Mouse (Mus musculus): Measurements from ENCODE around the gene Gm13289. TPM values are rescaled to one million over a fixed set of nuclear protein-coding genes. Genes with fewer than 3 reads are reported as not detected.
"Not testable (repeated sequence)": the region's sequence is repeated elsewhere in the genome, so short reads cannot be mapped to it uniquely, and the experiment has no call there.

Gene Gm13289
- total and polyA plus RNA-seq, 2 experiments from 2014 or later: not detected

DNA sequence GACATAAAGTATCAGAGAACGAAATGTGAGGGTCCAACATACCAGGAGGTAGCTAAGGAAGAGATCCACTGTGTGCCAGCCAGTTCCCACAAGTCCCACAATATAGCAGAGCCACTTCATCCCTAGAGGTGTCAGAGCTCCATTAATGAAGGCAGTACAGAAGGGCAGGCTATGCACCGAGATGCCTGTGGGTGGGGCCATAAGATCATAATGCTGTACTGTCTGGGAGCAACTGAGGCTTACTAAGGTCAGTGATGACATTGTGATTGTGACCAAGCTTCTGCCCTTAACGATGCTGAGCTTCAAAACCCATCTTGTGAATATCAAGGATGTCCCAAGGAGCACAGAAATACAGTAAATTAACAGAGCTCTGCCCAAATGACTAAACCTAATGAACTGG lies 32.5 kb upstream of the Gm13289 start:
- ATAC-seq (ENCODE audit: insufficient read depth, low read depth) (no peak), DNase-seq (ENCODE audit: low spot score) (no peak)
- H3K4me3 ChIP-seq (ENCODE audit: low read depth, low read length): no peak overlapping the region
- H3K4me2 ChIP-seq (ENCODE audit: low read depth, low read length): no peak overlapping the region
- TF ChIP-seq EP300 (IDR thresholded peaks at IDR 0.05; ENCODE audit: low read depth) (no peak), CTCF (IDR thresholded peaks at IDR 0.05; ENCODE audit: low read depth) (peak; percentile 29)
- H3K4me1 ChIP-seq (ENCODE audit: control insufficient read depth, insufficient read depth): no peaks in the 10 kb centered on the region
- H3K27ac ChIP-seq (ENCODE audit: low read depth): no peak overlapping the region
- no peak overlapping the region for H3K9ac ChIP-seq (replicated peaks; ENCODE audit: low read depth, low read length)
- H3K36me3 ChIP-seq (replicated peaks; ENCODE audit: control insufficient read depth, insufficient read depth, low read length): no peaks in the 10 kb centered on the region
- H3K27me3 ChIP-seq (ENCODE audit: control insufficient read depth, insufficient read depth, low read length): no peaks in the 10 kb centered on the region
- WGBS: 54% methylated on average over 3 of the region's 3 CpGs
- no peaks in the 10 kb centered on the region for H3K9me3 ChIP-seq (replicated peaks; ENCODE audit: control insufficient read depth, low read length)

GRCm38 (mm10) chr4:88749926-88750325 lies 26.8 kb upstream of the Gm13289 start:
- Histone ChIP-seq H3K27ac (ENCODE audit: low read depth) (no peak overlapping the region), H3K4me1 (ENCODE audit: control insufficient read depth, insufficient read depth) (no peaks in the 10 kb centered on the region), H3K36me3 (replicated peaks; ENCODE audit: control insufficient read depth, insufficient read depth, low read length) (no peaks in the 10 kb centered on the region), H3K27me3 (ENCODE audit: control insufficient read depth, insufficient read depth, low read length) (no peaks in the 10 kb centered on the region), H3K9ac (replicated peaks; ENCODE audit: low read depth, low read length) (no peak overlapping the region), H3K9me3 (replicated peaks; ENCODE audit: control insufficient read depth, low read length) (no peaks in the 10 kb centered on the region), H3K4me3 (ENCODE audit: low read depth, low read length) (no peak overlapping the region), H3K4me2 (ENCODE audit: low read depth, low read length) (no peak overlapping the region)
- TF ChIP-seq EP300 (IDR thresholded peaks at IDR 0.05; ENCODE audit: low read depth): no peak
- no peak for TF ChIP-seq CTCF (IDR thresholded peaks at IDR 0.05; ENCODE audit: low read depth)
- DNase-seq (ENCODE audit: low spot score) (no peak), ATAC-seq (ENCODE audit: insufficient read depth, low read depth) (no peak)
- WGBS: 53% methylated on average over 6 of the region's 6 CpGs

- not testable (repeated sequence) for H3K27ac ChIP-seq (ENCODE audit: low read depth); H3K9ac ChIP-seq (replicated peaks; ENCODE audit: low read depth, low read length); H3K4me2 ChIP-seq (ENCODE audit: low read depth, low read length); H3K4me3 ChIP-seq (ENCODE audit: low read depth, low read length); H3K36me3 ChIP-seq (replicated peaks; ENCODE audit: control insufficient read depth, insufficient read depth, low read length); ATAC-seq (ENCODE audit: insufficient read depth, low read depth); DNase-seq (ENCODE audit: low spot score); H3K4me1 ChIP-seq (ENCODE audit: control insufficient read depth, insufficient read depth); H3K27me3 ChIP-seq (ENCODE audit: control insufficient read depth, insufficient read depth, low read length); H3K9me3 ChIP-seq (replicated peaks; ENCODE audit: control insufficient read depth, low read length)
- 71% methylated on average over 14 of the region's 15 CpGs for WGBS
These were observed 21.8 kb upstream of the Gm13289 start, which contains the start of gene Gm13271 for GRCm38 (mm10) chr4:88754818-88755340. TSS of gene Gm13271 (plus strand) at chr4:88754868.

GRCm38 (mm10) chr4:88756581-88757513 lies 19.9 kb upstream of the Gm13289 start:
- not testable (repeated sequence) for H3K27me3 ChIP-seq (ENCODE audit: control insufficient read depth, insufficient read depth, low read length); DNase-seq (ENCODE audit: low spot score); H3K9me3 ChIP-seq (replicated peaks; ENCODE audit: control insufficient read depth, low read length); ATAC-seq (ENCODE audit: insufficient read depth, low read depth); H3K36me3 ChIP-seq (replicated peaks; ENCODE audit: control insufficient read depth, insufficient read depth, low read length); H3K4me1 ChIP-seq (ENCODE audit: control insufficient read depth, insufficient read depth)
- Histone ChIP-seq H3K4me2 (ENCODE audit: low read depth, low read length) (peak overlapping the region; percentile 58), H3K27ac (ENCODE audit: low read depth) (peak overlapping the region; percentile 89), H3K4me3 (ENCODE audit: low read depth, low read length) (peak overlapping the region; percentile 52), H3K9ac (replicated peaks; ENCODE audit: low read depth, low read length) (peak overlapping the region; percentile 61)
- WGBS: 7% methylated on average over 28 of the region's 31 CpGs

DNA sequence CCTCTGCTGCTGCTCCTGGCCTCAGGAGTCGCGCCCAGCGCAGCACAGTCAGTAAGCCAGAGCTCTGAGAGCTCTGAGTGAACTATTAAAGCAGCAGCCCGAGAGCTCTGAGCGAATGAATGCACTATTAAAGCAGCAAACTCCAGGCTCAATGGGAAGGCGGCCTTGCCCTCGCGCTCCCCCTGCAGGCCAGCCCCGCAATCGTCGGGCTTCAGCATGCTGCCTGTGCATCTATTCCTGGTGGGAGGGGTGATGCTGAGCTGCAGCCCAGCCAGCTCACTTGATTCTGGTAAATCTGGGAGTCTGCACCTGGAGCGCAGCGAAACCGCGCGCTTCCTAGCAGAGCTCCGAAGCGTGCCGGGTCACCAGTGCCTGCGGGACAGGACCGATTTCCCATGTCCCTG lies 19.1 kb upstream of the Gm13289 start:
- H3K9me3 ChIP-seq (replicated peaks; ENCODE audit: control insufficient read depth, low read length); H3K4me1 ChIP-seq (ENCODE audit: control insufficient read depth, insufficient read depth); H3K27me3 ChIP-seq (ENCODE audit: control insufficient read depth, insufficient read depth, low read length); H3K36me3 ChIP-seq (replicated peaks; ENCODE audit: control insufficient read depth, insufficient read depth, low read length): not testable (repeated sequence)
- Histone ChIP-seq H3K9ac (replicated peaks; ENCODE audit: low read depth, low read length) (peak overlapping the region; percentile 61; the same call in 1 of the 2 replicates), H3K4me2 (ENCODE audit: low read depth, low read length) (peak overlapping the region; percentile 58), H3K27ac (ENCODE audit: low read depth) (peak overlapping the region; percentile 89), H3K4me3 (ENCODE audit: low read depth, low read length) (peak overlapping the region; percentile 52)
- under 1% methylated on average over 18 of the region's 21 CpGs for whole genome bisulfite sequencing
- peak; percentile 100 for ATAC-seq (ENCODE audit: insufficient read depth, low read depth)
- TF ChIP-seq CTCF (IDR thresholded peaks at IDR 0.05; ENCODE audit: low read depth): peak; percentile 60
- DNase-seq (ENCODE audit: low spot score): peak; percentile 89

DNA sequence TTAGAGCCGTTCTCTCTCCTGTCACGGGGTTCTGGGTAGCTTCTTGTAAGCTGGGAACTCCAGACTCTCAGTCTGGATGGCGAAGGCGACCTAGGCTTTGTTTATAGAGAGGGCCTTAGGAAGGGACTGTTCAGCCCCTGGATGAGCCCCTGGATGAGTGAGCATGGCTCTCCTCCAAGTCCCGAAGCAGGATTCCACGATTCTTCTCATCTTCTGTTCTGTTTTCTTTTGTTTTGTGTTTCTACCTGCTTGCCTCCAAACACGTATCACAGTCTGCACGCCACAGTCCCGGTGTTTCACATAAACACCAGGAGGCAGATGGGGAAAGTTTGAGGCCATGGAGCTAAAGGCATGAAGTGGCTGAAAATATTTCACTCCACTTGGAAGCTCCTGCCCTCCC lies 18.0 kb upstream of the Gm13289 start:
- not testable (repeated sequence) for H3K9ac ChIP-seq (replicated peaks; ENCODE audit: low read depth, low read length); H3K4me1 ChIP-seq (ENCODE audit: control insufficient read depth, insufficient read depth); H3K27me3 ChIP-seq (ENCODE audit: control insufficient read depth, insufficient read depth, low read length); H3K4me2 ChIP-seq (ENCODE audit: low read depth, low read length); H3K9me3 ChIP-seq (replicated peaks; ENCODE audit: control insufficient read depth, low read length); H3K27ac ChIP-seq (ENCODE audit: low read depth); ATAC-seq (ENCODE audit: insufficient read depth, low read depth); H3K36me3 ChIP-seq (replicated peaks; ENCODE audit: control insufficient read depth, insufficient read depth, low read length); H3K4me3 ChIP-seq (ENCODE audit: low read depth, low read length); DNase-seq (ENCODE audit: low spot score)
- 72% methylated on average over 9 of the region's 9 CpGs for WGBS

DNA sequence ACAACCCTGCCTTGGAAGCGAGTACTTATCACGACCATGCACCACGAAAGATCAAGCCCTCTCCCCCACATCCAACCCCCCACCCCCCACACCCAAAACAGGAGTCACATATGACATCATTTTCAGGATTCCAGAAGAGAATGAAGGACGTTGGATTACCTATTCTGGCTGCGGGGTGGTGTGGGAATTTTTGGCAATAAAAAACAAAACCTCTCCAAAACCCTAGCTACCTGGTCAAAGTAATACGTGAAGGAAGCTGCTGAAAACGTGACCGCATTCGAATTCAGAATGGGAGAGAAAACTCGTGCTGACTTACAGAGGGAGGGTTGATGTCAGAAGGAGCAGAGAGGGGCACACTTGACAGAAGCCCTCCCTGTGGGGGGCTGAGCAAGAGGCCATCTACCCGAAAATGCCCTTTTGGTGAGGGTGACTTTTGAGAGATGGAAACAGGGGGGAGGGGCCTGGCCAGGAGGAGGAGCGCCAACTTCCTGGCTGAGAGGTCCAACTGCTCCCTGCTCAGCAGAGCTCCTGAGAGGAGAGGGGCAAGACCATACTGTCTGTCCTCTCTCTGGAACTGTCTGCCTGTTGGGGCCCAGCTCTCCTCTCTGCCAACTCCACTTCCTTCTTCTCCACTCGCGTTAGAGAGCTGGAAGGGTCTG lies 17.0 kb upstream of the Gm13289 start, which contains the start of gene Gm13283:
Gm13283 (plus strand) TSS at position 510 of the 659 bp plus-strand sequence.
- not testable (repeated sequence) for DNase-seq (ENCODE audit: low spot score); H3K27me3 ChIP-seq (ENCODE audit: control insufficient read depth, insufficient read depth, low read length); ATAC-seq (ENCODE audit: insufficient read depth, low read depth); H3K9me3 ChIP-seq (replicated peaks; ENCODE audit: control insufficient read depth, low read length); H3K36me3 ChIP-seq (replicated peaks; ENCODE audit: control insufficient read depth, insufficient read depth, low read length); H3K4me1 ChIP-seq (ENCODE audit: control insufficient read depth, insufficient read depth); H3K9ac ChIP-seq (replicated peaks; ENCODE audit: low read depth, low read length)
- Histone ChIP-seq H3K4me3 (ENCODE audit: low read depth, low read length) (peak within 1 kb of the TSS; percentile 37), H3K4me2 (ENCODE audit: low read depth, low read length) (peak within 1 kb of the TSS; percentile 37), H3K27ac (ENCODE audit: low read depth) (peak within 1 kb of the TSS; percentile 78; the same call in 1 of the 2 replicates)
- WGBS: 30% methylated on average over 6 of the region's 14 CpGs

Data from heart, postnatal 0 days (tissue).